Mouse (Mus musculus) CH12.LX (cell line): ENCODE measurements at regions not wholly inside any gene's neighbourhood (a gene's known extent, or its start where the extent isn't known, plus 50 kb on each side); places are given as distances from the start of the nearest gene placed in this dataset.

Source experiments
- DNase-seq: peaks from one replicate; pipeline ENCODE4 v3.0.0-alpha.2; 2013; ENCODE audit errors: extremely low read depth
- H3K27ac ChIP-seq: 2 replicates; pipeline ENCODE4 v1.5.1; 2012; ENCODE audit warnings: low read depth, mild to moderate bottlenecking, control low read depth, moderate library complexity; ENCODE audit not compliant: insufficient read depth
- H3K27me3 ChIP-seq: replicated peaks from 2 replicates; pipeline ENCODE3; 2012; ENCODE audit warnings: inconsistent platforms
- H3K36me3 ChIP-seq, 2 experiments: replicated peaks in 1 of 2; 2 replicates each; pipeline versions ENCODE3 to v1.6.1; 2012; ENCODE audit warnings: inconsistent platforms in 1 of 2, low read length in 1 of 2, mild to moderate bottlenecking in 1 of 2, mixed read lengths in 1 of 2, moderate library complexity in 1 of 2; ENCODE audit not compliant: control insufficient read depth in 1 of 2, insufficient read depth in 1 of 2
- H3K4me1 ChIP-seq, 2 experiments: 2 replicates each; pipeline ENCODE4 v1.6.1; 2012; ENCODE audit warnings: inconsistent platforms in 1 of 2, moderate library complexity in 1 of 2; ENCODE audit not compliant: insufficient read depth in 2 of 2, control insufficient read depth in 1 of 2
- H3K4me2 ChIP-seq: 2 replicates; pipeline ENCODE4 v1.6.1; 2012; ENCODE audit warnings: low read depth, mild to moderate bottlenecking, control low read depth; ENCODE audit not compliant: poor library complexity, insufficient read depth, severe bottlenecking
- H3K4me3 ChIP-seq, 3 experiments: fragments of 150-350 bp in 1 of 3; sonication (generic) in 1 of 3; replicated peaks in 1 of 3; 2 replicates each; pipeline versions ENCODE3 to v1.5.1; 2011 to 2012; ENCODE audit warnings: low read depth in 2 of 3, low read length in 2 of 3, mild to moderate bottlenecking in 2 of 3, moderate library complexity in 2 of 3, control low read depth in 1 of 3, improper control_type of control experiment in 1 of 3, inconsistent platforms in 1 of 3, mixed read lengths in 1 of 3; ENCODE audit not compliant: poor library complexity in 1 of 3
- H3K79me2 ChIP-seq: replicated peaks from 2 replicates; pipeline ENCODE4 v1.6.1; 2012; ENCODE audit warnings: mild to moderate bottlenecking, moderate library complexity; ENCODE audit not compliant: control insufficient read depth, poor library complexity, insufficient read depth, severe bottlenecking; ENCODE audit errors: extremely low read depth
- H3K9ac ChIP-seq: 2 replicates; pipeline ENCODE4 v1.6.1; 2012; ENCODE audit warnings: low read depth, mild to moderate bottlenecking, control low read depth, moderate library complexity; ENCODE audit not compliant: insufficient read depth
- H3K9me3 ChIP-seq: replicated peaks from 2 replicates; pipeline ENCODE3; 2012; ENCODE audit warnings: low read length, inconsistent platforms, mixed read lengths
- CTCF ChIP-seq, 2 experiments: IDR thresholded peaks in 1 of 2; conservative IDR thresholded peaks in 1 of 2; 2 replicates each; pipeline ENCODE4 v1.5.1; 2011 to 2012; ENCODE audit warnings: low read depth in 2 of 2, low read length in 2 of 2, improper control_type of control experiment in 1 of 2, inconsistent platforms in 1 of 2, mild to moderate bottlenecking in 1 of 2, moderate library complexity in 1 of 2
- E2F4 ChIP-seq: IDR thresholded peaks from 2 replicates; pipeline ENCODE4 v1.6.1; 2011; ENCODE audit warnings: low read depth, low read length, improper control_type of control experiment; ENCODE audit not compliant: insufficient replicate concordance
- ELF1 ChIP-seq: IDR thresholded peaks from 2 replicates; pipeline ENCODE4 v1.6.1; 2014; ENCODE audit warnings: low read depth, mild to moderate bottlenecking, inconsistent platforms, low read length, improper control_type of control experiment
- ETS1 ChIP-seq: conservative IDR thresholded peaks from 2 replicates; pipeline ENCODE4 v1.6.1; 2012; ENCODE audit warnings: low read depth, mild to moderate bottlenecking, inconsistent platforms, low read length, improper control_type of control experiment, moderate library complexity
- HCFC1 ChIP-seq: IDR thresholded peaks from 2 replicates; pipeline ENCODE4 v1.6.1; 2012; ENCODE audit warnings: low read depth, mild to moderate bottlenecking, inconsistent platforms, low read length, improper control_type of control experiment
- JUND ChIP-seq: conservative IDR thresholded peaks from 2 replicates; pipeline ENCODE4 v1.6.1; 2011; ENCODE audit warnings: low read depth, low read length, improper control_type of control experiment
- MAX ChIP-seq: IDR thresholded peaks from 2 replicates; pipeline ENCODE4 v1.6.1; 2011; ENCODE audit warnings: low read length, improper control_type of control experiment
- MXI1 ChIP-seq: IDR thresholded peaks from 2 replicates; pipeline ENCODE4 v1.6.1; 2011; ENCODE audit warnings: mild to moderate bottlenecking, low read depth, low read length, improper control_type of control experiment
- NELFE ChIP-seq: IDR thresholded peaks from 2 replicates; pipeline ENCODE4 v1.6.1; 2011; ENCODE audit warnings: low read depth, low read length, improper control_type of control experiment
- NRF1 ChIP-seq: IDR thresholded peaks from 2 replicates; pipeline ENCODE4 v1.6.1; 2014; ENCODE audit warnings: low read depth, mild to moderate bottlenecking, inconsistent platforms, low read length, improper control_type of control experiment, moderate library complexity
- PAX5 ChIP-seq: IDR thresholded peaks from 2 replicates; pipeline ENCODE4 v1.6.1; 2012; ENCODE audit warnings: low read length, inconsistent platforms, mixed read lengths
- POLR2AphosphoS2 ChIP-seq: IDR thresholded peaks from 2 replicates; pipeline ENCODE4 v1.6.1; 2011; ENCODE audit warnings: low read depth, low read length, improper control_type of control experiment
- RAD21 ChIP-seq: IDR thresholded peaks from 2 replicates; pipeline ENCODE4 v1.6.1; 2011; ENCODE audit warnings: low read depth, mild to moderate bottlenecking, low read length, improper control_type of control experiment, moderate library complexity
- RCOR1 ChIP-seq: conservative IDR thresholded peaks from 2 replicates; pipeline ENCODE4 v1.6.1; 2012; ENCODE audit warnings: low read depth, mild to moderate bottlenecking, inconsistent platforms, low read length, improper control_type of control experiment
- SIN3A ChIP-seq: IDR thresholded peaks from 2 replicates; pipeline ENCODE4 v1.6.1; 2012; ENCODE audit warnings: low read length, improper control_type of control experiment, inconsistent platforms
- SMC3 ChIP-seq: IDR thresholded peaks from 2 replicates; pipeline ENCODE4 v1.6.1; 2011; ENCODE audit warnings: low read depth, low read length, improper control_type of control experiment
- TBP ChIP-seq: conservative IDR thresholded peaks from 2 replicates; pipeline ENCODE4 v1.6.1; 2011; ENCODE audit warnings: low read depth, low read length, improper control_type of control experiment
- ZC3H11A ChIP-seq: IDR thresholded peaks from 2 replicates; pipeline ENCODE4 v1.6.1; 2012; ENCODE audit warnings: low read depth, mild to moderate bottlenecking, inconsistent platforms, low read length, improper control_type of control experiment
- ZMIZ1 ChIP-seq: IDR thresholded peaks from 2 replicates; pipeline ENCODE4 v1.6.1; 2012; ENCODE audit warnings: low read depth, mild to moderate bottlenecking, inconsistent platforms, low read length, improper control_type of control experiment
- dilution Hi-C: fragments of 300-500 bp; cut with MboI; formaldehyde crosslinking; loops from 2 replicates; pipeline ENCODE4 v1.14.3; 2020; ENCODE audit warnings: low sequenced_read_pairs; ENCODE audit not compliant: extremely low pct_unique_long_range_greater_than_20kb, extremely low pct_ligation_motif_present
- in situ Hi-C: fragments of 300-500 bp; cut with MboI; formaldehyde crosslinking; loops from 3 replicates; pipeline ENCODE4 v1.14.3; 2019; ENCODE audit warnings: low sequenced_read_pairs, low pct_ligation_motif_present, low pct_unique_long_range_greater_than_20kb, mixed read lengths

GRCm38 (mm10) chr10:99687011-99687410 lies 72.4 kb downstream of the Csl start:
- H3K27me3 ChIP-seq = no peaks in the 10 kb centered on the region
- no peak overlapping the region for H3K27ac ChIP-seq
- no peak overlapping the region for H3K4me2 ChIP-seq
- H3K9ac ChIP-seq = no peak overlapping the region
- no peaks in the 10 kb centered on the region for H3K4me1 ChIP-seq
- H3K4me3 ChIP-seq = no peak overlapping the region
- dilution Hi-C loops (no loop called here), in situ Hi-C loops (no loop called here)
- no peaks in the 10 kb centered on the region for H3K36me3 ChIP-seq
- H3K79me2 ChIP-seq = no peaks in the 10 kb centered on the region
- no peak for DNase-seq
- H3K9me3 ChIP-seq = peaks cover 19% of the 10 kb centered on the region
- TF ChIP-seq SMC3 (no peak), POLR2AphosphoS2 (no peak), NRF1 (no peak), RAD21 (no peak), HCFC1 (no peak), E2F4 (no peak), JUND (no peak), SIN3A (no peak), TBP (no peak), MXI1 (no peak), ETS1 (no peak)

DNA sequence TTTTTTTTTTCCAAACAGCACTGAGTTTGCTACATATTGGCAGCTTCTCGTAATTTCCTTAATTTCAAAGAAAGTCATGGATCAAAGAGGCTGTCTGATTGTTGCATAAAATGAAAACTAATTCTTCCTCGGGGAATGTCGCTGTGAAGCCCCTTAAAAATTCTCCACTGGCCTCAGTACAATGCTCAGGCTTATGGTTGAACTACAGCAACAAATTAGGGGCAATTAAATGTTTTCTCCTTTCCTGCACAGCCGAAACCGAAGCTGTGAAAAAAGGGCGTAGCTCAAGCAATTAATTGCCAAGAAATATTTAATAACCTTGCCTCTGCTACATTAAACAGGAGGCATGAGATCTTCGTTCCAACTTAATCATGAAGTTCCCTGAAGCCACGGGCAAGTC lies 61.8 kb downstream of the Csl start:
- Histone ChIP-seq H3K36me3 (no peaks in the 10 kb centered on the region), H3K9me3 (peaks cover 31% of the 10 kb centered on the region), H3K4me2 (no peak overlapping the region), H3K27me3 (no peaks in the 10 kb centered on the region), H3K4me3 (no peak overlapping the region), H3K79me2 (no peaks in the 10 kb centered on the region), H3K9ac (no peak overlapping the region), H3K4me1 (no peaks in the 10 kb centered on the region), H3K27ac (no peak overlapping the region)
- dilution Hi-C loops (no loop called here), in situ Hi-C loops (no loop called here)
- no peak for TF ChIP-seq SMC3
- no peak for TF ChIP-seq CTCF (conservative IDR thresholded peaks at IDR 0.05 in 1 of 2, IDR thresholded peaks at IDR 0.05 in 1 of 2; ENCODE audit: low read depth in 2 of 2, low read length in 2 of 2)
- TF ChIP-seq POLR2AphosphoS2 = no peak
- TF ChIP-seq ELF1 = no peak
- no peak for TF ChIP-seq ZMIZ1
- TF ChIP-seq MAX = no peak
- no peak for TF ChIP-seq NELFE
- no peak for TF ChIP-seq NRF1
- TF ChIP-seq RCOR1 = no peak
- no peak for TF ChIP-seq PAX5
- TF ChIP-seq ZC3H11A = no peak
- DNase-seq = no peak
